Mouse (Mus musculus): Measurements from ENCODE around the gene Irf2bp1.
A peak's percentile ranks its signal among the peaks of the same experiment; 100 is the strongest.

The Irf2bp1 gene

GRCm38 (mm10) chr7:19003902-19004630, at the start of gene Irf2bp1:
Gene Irf2bp1, plus strand, starts transcription at chr7:19004044.
- DNase-seq (ENCODE audit: low spot score in 2 of 2): peak; percentile 94 to 96

- peak; percentile 60 to 66 for DNase-seq (ENCODE audit: low spot score in 2 of 2)
Observed at GRCm38 (mm10) chr7:18957569-18958383, 46.1 kb upstream of the Irf2bp1 start.

DNA sequence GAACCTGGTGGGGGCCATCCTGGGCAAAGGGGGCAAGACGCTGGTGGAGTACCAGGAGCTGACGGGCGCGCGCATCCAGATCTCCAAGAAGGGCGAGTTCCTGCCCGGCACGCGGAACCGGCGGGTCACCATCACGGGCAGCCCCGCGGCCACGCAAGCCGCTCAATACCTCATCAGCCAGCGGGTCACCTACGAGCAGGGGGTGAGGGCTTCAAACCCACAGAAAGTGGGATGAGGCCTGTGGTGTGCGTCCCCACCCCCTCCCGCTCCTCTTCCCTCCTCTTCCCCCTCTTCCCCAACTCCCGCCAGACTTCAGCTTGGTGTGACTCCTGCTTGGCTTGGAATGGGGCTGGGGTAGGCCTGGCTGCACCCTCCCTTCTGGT, 45.5 kb upstream of the Irf2bp1 start:
- DNase-seq (ENCODE audit: low spot score in 2 of 2): no peak

- no peak for DNase-seq (ENCODE audit: low spot score in 2 of 2)
Observed at GRCm38 (mm10) chr7:18959446-18959845, 44.4 kb upstream of the Irf2bp1 start.

DNA sequence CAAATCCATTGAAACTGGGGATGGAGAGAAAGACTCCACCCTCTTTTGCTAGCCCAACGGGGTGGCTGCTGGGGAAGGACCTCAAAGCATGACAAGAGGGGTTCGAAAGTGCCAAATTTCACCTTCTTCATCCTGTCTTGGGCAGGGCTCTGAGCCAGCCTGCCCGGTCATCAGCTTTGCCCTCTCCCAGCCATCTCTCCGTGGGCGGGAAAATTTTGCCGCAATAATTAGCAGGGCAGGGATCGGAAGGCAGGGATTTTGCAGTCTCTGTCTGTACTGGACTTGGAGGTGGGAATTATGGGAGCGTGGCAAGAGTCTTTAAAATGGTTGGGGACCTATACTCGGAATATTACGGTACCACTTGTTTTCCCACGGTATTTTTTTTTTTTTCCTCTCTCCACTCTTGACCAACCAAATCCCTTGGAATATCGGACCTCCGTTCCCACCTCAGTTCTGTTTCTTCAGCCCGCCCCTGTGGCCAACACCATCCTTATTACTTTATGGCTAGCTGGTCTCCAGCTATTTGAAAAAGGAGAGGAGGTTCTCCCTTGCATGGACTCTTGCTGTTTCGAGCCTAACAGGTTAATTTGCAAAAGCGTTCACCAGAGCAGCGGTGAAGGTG, 41.6 kb upstream of the Irf2bp1 start:
- DNase-seq (ENCODE audit: low spot score in 2 of 2): no peak

DNA sequence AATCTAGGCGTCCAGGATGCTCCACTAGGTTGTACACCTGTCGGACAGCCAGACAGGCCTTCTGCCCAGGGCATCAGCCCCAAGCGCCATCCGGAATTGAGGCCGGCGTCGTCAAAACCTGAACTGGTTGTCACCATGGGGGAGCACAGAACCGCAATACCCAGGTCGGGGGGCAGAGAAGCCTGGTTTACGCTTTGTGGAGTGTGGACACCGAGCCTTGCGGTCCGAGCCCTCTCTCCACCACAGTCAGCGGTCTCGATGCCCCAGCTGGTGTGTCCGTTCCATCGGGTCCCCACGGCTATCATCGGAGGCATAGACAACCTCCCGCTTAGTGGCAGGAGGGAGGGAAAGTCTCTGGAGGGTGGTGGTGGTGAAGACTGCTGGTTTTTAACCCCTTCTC, 41.0 kb upstream of the Irf2bp1 start:
- DNase-seq (ENCODE audit: low spot score in 2 of 2): no peak

DNA sequence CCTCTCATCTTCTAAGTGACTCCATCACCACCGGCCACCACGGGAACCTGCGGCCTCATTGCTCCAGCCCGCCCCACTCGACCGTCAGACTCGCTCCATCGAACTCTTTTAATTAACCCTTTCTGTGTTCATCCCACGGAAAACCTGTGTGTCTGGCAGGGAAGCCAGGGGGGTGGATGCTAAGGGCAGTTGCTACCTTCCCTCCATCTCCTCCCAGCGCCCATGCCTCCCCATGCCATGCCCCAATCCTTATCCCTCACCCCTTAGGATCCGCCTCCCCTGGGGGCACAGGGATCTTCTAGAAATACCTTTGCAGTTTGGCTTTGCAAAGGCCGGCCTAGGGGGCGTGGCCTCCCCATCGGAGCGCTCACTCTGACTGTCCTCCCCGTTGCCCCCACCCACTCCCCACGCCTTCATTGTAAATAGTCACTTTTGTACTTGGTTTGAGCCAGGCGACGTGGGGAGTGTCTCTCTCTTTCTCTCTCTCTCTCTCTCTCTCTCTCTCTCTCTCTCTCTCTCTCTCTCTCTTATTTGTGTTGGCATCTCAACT, 40.5 kb upstream of the Irf2bp1 start:
- no peak for DNase-seq (ENCODE audit: low spot score in 2 of 2)

DNA sequence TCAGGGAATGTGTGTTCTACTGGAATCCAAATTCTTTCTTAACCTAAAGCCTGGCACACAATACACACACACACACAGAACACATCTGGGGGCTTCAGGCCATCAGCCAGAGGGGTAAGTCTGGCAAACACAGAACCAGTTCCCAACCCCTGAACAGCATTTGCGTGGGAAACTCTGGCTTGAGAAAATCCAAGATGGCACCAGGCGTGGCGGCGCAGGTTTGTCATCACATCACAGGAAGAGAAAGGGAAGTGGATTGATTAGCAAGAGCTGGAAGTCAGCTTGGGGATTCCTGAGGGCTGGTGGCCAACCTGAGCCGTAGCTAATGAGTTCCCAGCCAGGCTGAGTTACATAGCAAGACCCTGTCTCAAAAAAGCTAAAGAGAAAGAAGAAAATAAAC, 38.5 kb upstream of the Irf2bp1 start:
- DNase-seq (ENCODE audit: low spot score in 2 of 2): no peak

- no peak for DNase-seq (ENCODE audit: low spot score in 2 of 2)
Observed at GRCm38 (mm10) chr7:18967603-18968002, 36.2 kb upstream of the Irf2bp1 start.

- DNase-seq (ENCODE audit: low spot score in 2 of 2): no peak
Observed at GRCm38 (mm10) chr7:18970956-18971355, 32.9 kb upstream of the Irf2bp1 start.

DNA sequence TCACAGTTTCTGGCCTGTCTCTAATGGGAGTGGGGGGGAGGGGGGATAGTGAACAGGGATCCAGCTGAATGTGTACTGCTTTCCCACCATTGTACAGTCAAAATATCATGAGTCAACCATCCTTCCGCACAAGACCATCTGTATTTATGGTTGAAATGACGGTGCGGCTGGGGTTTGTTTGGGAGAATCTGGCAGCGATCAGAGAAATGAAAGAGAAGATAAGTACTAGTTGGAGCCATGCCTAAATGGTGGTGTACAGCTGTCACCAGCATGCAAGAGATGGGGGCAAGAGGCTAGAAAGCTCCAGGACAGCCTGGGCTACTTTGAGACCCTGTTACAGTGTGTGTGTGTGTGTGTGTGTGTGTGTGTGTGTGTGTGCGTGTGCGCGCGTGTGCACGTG, 25.5 kb upstream of the Irf2bp1 start:
- DNase-seq (ENCODE audit: low spot score in 2 of 2): no peak

GRCm38 (mm10) chr7:18986503-18986902, 17.3 kb upstream of the Irf2bp1 start:
- DNase-seq (ENCODE audit: low spot score in 2 of 2): no peak

- no peak for DNase-seq (ENCODE audit: low spot score in 2 of 2)
Observed at GRCm38 (mm10) chr7:18987100-18987499, 16.7 kb upstream of the Irf2bp1 start, which contains the start of gene Nanos2. Gene Nanos2, plus strand, starts transcription at chr7:18987400.

GRCm38 (mm10) chr7:18987747-18988146, 16.1 kb upstream of the Irf2bp1 start:
- no peak for DNase-seq (ENCODE audit: low spot score in 2 of 2)

DNA sequence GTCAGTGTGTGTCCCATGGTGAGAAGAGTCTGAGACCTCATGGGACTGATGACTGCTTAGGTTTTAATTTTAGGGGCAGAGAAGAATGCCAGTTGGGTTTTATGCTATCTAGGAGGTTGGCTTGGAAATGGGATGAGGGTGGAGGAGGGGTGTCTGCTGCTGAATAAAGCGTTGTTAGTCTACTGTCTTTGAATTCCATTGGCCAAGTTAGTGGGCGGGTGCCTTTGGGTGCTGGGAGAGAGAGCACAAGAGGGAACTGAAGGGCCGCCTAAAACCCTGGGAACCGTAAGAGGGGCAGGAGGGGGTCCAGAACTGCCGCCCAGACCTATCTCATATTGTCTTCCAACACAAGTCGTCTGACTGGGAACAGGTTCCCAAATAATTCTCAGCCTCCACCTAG, 15.1 kb upstream of the Irf2bp1 start:
- DNase-seq (ENCODE audit: low spot score in 2 of 2): no peak

DNA sequence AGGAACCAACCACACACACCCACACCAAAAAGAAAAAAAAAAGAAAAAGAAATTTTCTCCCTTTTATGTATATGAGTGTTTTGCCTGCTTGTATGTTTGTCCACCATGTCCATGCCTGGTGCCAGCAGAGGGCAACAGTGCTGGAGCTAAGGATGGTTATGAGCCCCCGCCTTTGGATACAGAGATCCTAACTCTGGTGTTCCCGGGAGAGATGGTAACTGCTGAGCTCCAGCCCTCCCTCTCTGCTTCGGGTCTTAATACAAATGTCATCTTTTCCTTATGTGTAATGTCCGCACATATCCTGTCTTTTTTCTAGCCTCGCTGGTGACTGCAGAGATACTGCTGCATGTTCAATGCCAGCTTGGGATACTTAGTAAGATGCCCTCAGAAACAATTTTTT, 13.8 kb upstream of the Irf2bp1 start:
- DNase-seq (ENCODE audit: low spot score in 2 of 2): no peak

GRCm38 (mm10) chr7:18990601-18991295, 13.1 kb upstream of the Irf2bp1 start, which contains the start of gene Mypop:
Gene Mypop, plus strand, starts transcription at chr7:18991245.
- DNase-seq (ENCODE audit: low spot score in 2 of 2): peak; percentile 100

- DNase-seq (ENCODE audit: low spot score in 2 of 2): peak in 1 of 2 experiments; percentile 50
Observed at GRCm38 (mm10) chr7:18991660-18992293, 12.1 kb upstream of the Irf2bp1 start.

- peak in 1 of 2 experiments; percentile 62 for DNase-seq (ENCODE audit: low spot score in 2 of 2)
Observed at GRCm38 (mm10) chr7:18992294-18992675, 11.6 kb upstream of the Irf2bp1 start.

GRCm38 (mm10) chr7:18993036-18993435, 10.8 kb upstream of the Irf2bp1 start:
- DNase-seq (ENCODE audit: low spot score in 2 of 2): no peak

DNA sequence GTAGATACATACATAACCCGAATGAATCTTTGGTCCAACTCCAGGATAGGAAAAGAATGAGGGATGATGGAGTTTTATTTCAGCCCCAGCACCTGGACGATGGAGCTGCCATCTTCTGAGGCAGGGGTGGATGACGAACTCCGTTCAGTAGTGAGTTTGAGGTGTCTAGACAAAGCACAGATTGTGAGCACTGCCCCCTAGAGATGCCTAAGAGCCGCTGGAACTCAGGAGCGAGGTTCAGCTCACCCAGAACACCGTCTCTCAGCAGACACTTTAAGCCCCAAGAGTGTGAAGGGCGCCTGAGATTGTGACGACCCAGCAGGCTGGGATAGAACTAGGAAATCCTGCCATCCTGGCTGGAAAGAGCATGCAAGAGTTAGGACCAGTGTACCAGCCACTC, 5.0 kb upstream of the Irf2bp1 start:
- DNase-seq (ENCODE audit: low spot score in 2 of 2): no peak
